Mouse (Mus musculus) layer of hippocampus, adult 18-20 months (tissue): ENCODE data around the gene Phf12. TPM values are rescaled to one million over a fixed set of nuclear protein-coding genes. Genes with fewer than 3 reads are reported as not detected.

ENCODE experiments used
- DNase-seq, 2 experiments: peaks; one replicate each; pipeline ENCODE4 v3.0.0; 2022; ENCODE audit warnings: low spot score in 2 of 2
- long read RNA-seq: library from polyadenylated mRNA; stranded (forward); transcript quantifications from one replicate; pipeline ENCODE4 v2.0.0, GENCODE M21; 2021
- total RNA-seq, 2 experiments: library from RNA; stranded (reverse); gene quantifications; 2 replicates each; pipeline ENCODE4 v1.2.3; 2021

Phf12 gene
- 10 to 100 TPM; 52.6 to 55.4 TPM for total RNA-seq
- long read RNA-seq, full-length matches to known transcripts = 13 of 40 reads
- long read RNA-seq, partial matches to known transcripts = 21 of 40 reads
- long read RNA-seq, other reads (novel, unspliced or antisense) = 6 of 40 reads

- peak; percentile 100 for DNase-seq
Observed at GRCm38 (mm10) chr11:77982441-77982905, at the start of gene Phf12. TSS of gene Phf12 (plus strand) at chr11:77982754.

- no peak for DNase-seq
Observed at GRCm38 (mm10) chr11:77934111-77934521, 48.4 kb upstream of the Phf12 start.

- no peak for DNase-seq
Observed at GRCm38 (mm10) chr11:77934568-77935311, 47.8 kb upstream of the Phf12 start.

- DNase-seq = no peak
Observed at GRCm38 (mm10) chr11:77936846-77937245, 45.7 kb upstream of the Phf12 start.

GRCm38 (mm10) chr11:77937649-77938410 is 44.7 kb upstream of the Phf12 start:
- no peak for DNase-seq

GRCm38 (mm10) chr11:77942230-77942629 is 40.3 kb upstream of the Phf12 start:
- no peak for DNase-seq

- DNase-seq = no peak
Observed at GRCm38 (mm10) chr11:77947860-77948259, 34.7 kb upstream of the Phf12 start.

GRCm38 (mm10) chr11:77950125-77950685 is 32.3 kb upstream of the Phf12 start:
- DNase-seq = no peak

- peak; percentile 84 to 89 for DNase-seq
Observed at GRCm38 (mm10) chr11:77950797-77951228, 31.7 kb upstream of the Phf12 start.

- no peak for DNase-seq
Observed at GRCm38 (mm10) chr11:77953671-77954070, 28.9 kb upstream of the Phf12 start.

- no peak for DNase-seq
Observed at GRCm38 (mm10) chr11:77956428-77956827, 26.1 kb upstream of the Phf12 start.

- no peak for DNase-seq
Observed at GRCm38 (mm10) chr11:77958268-77958667, 24.3 kb upstream of the Phf12 start.

- DNase-seq = no peak
Observed at GRCm38 (mm10) chr11:77958932-77959331, 23.6 kb upstream of the Phf12 start.

GRCm38 (mm10) chr11:77960199-77960598 is 22.4 kb upstream of the Phf12 start:
- DNase-seq = peak; percentile 73 to 80

- no peak for DNase-seq
Observed at GRCm38 (mm10) chr11:77960898-77961297, 21.7 kb upstream of the Phf12 start.

- no peak for DNase-seq
Observed at GRCm38 (mm10) chr11:77962946-77963345, 19.6 kb upstream of the Phf12 start.

GRCm38 (mm10) chr11:77964415-77965095 is 18.0 kb upstream of the Phf12 start:
- DNase-seq = no peak

- peak; percentile 88 to 95 for DNase-seq
Observed at GRCm38 (mm10) chr11:77965101-77966036, 17.2 kb upstream of the Phf12 start.

GRCm38 (mm10) chr11:77966037-77966391 is 16.5 kb upstream of the Phf12 start:
- no peak for DNase-seq

GRCm38 (mm10) chr11:77967114-77967513 is 15.4 kb upstream of the Phf12 start:
- DNase-seq = peak in 1 of 2 experiments; percentile 91
